Mouse (Mus musculus) stomach, postnatal 0 days (tissue): ENCODE results near the gene Cipc.

ENCODE experiments used
- CTCF ChIP-seq: IDR thresholded peaks from 2 replicates; pipeline ENCODE4 v1.5.1; 2016; ENCODE audit warnings: antibody characterized with exemption, low read depth, mild to moderate bottlenecking, moderate library complexity
- EP300 ChIP-seq: optimal IDR thresholded peaks from 2 replicates; pipeline ENCODE3; 2016; ENCODE audit warnings: antibody characterized with exemption

DNA sequence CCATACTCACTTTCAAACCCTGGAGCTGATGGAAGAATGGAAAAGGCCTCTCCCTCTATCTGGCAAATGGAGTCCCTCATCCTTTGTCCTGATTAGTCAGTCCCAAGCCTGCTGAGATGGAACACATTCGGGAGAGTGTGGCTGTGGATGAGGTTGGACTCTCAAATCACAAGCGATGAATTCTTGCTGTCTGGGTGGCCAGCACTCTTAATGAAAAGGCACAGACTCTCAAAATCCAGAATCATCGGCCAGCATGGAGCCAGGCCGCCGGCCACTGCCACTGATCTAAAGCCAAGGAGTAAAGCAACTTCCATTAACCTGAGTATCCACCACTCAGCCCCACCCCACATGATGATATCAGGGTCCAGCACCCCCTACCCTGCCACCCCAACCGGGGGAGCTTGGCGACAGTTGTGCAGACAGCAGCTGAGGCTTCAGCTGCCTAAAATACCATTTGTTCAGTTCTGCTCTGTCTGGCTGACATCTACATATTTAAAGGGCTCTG, 49.0 kb upstream of the Cipc start:
- TF ChIP-seq EP300 (no peak), CTCF (no peak)
